Mouse (Mus musculus): ENCODE data around the gene Speer4f2. TPM values are rescaled to one million over a fixed set of nuclear protein-coding genes. Genes with fewer than 3 reads are reported as not detected.

Gene Speer4f2
- total RNA-seq, 2 experiments from 2014 or later: not detected

Other genes starting within 250 kb of the Speer4f2 start
- gene Speer4f1, start 102.9 kb downstream of the Speer4f2 start, total RNA-seq (2021): not detected
- 10 to 100 TPM; 28.8 to 30.3 TPM for gene Sema3c, start 201.1 kb downstream of the Speer4f2 start, total RNA-seq (2021)

All from left cerebral cortex, postnatal 10 days (tissue).